Comparison of ENCODE assay signal across 21 mouse cellular contexts in the genomic region with DNA sequence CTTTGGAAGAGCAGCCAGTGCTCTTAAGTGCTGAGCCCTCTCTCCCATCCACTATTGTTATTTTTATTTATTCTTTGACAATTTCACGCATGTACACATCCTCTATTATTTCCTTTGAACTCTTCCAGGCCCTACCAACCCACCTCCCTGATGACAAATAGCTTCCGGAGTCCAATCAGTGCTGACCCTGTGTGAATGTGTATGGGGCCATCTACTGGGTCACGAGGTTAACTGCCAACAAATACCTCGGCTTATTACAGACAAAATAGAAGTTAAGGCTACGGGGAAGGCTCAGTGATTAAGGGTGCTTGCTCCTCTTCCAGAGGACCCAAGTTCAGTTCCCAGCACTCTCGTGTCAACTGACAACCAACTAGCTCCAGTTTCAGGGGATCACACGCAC.
DNase-seq lines count a peak whose midpoint lies in the region; ATAC-seq and TF ChIP-seq lines count a peak whose summit lies in the region.
"Had no signal": no experiment of that assay in that cellular context is flagged by ENCODE, and none has a peak within 500 bp of the region (broad histone marks: within the 10 kb centered on the region; RNA-seq: fewer than 3 reads in every experiment).

No protein-coding gene starts in this region.

- TF ChIP-seq CTCF in hindbrain, postnatal 0 days (IDR thresholded peaks at IDR 0.05; ENCODE audit: low read depth), result peak; percentile 11

- intact Hi-C loops in left cerebral cortex, postnatal 36 days (cut with DNase I), result no loop called here

- no peak overlapping the region for H3K4me3 ChIP-seq in hindbrain, postnatal 0 days (ENCODE audit: low read length)
- H3K4me3 ChIP-seq in hindbrain, embryonic 13.5 days, result no peak overlapping the region
- H3K4me3 ChIP-seq: heart, embryonic 10.5 days; layer of hippocampus, adult 2 months had no signal

- WGBS in hindbrain, postnatal 0 days, result 58% methylated on average over 7 of the region's 7 CpGs
- 60% methylated on average over 7 of the region's 7 CpGs for WGBS in hindbrain, embryonic 13.5 days

- no peaks in the 10 kb centered on the region for H3K27me3 ChIP-seq in hindbrain, postnatal 0 days (ENCODE audit: insufficient read depth, low read length)
- no peaks in the 10 kb centered on the region for H3K27me3 ChIP-seq in hindbrain, embryonic 13.5 days

- H3K9me3 ChIP-seq in hindbrain, postnatal 0 days (ENCODE audit: low read length), result no peaks in the 10 kb centered on the region
- no peaks in the 10 kb centered on the region for H3K9me3 ChIP-seq in hindbrain, embryonic 13.5 days
- H3K9me3 ChIP-seq: heart, embryonic 10.5 days had no signal

- no peak overlapping the region for H3K9ac ChIP-seq in hindbrain, postnatal 0 days (replicated peaks; ENCODE audit: low read length)
- H3K9ac ChIP-seq in hindbrain, embryonic 13.5 days, result no peak overlapping the region

- ATAC-seq in hindbrain, postnatal 0 days, result no peak
- no peak for ATAC-seq in hindbrain, embryonic 13.5 days (ENCODE audit: low FRiP score)
- ATAC-seq: forebrain, embryonic 14.5 days; hindbrain, embryonic 16.5 days; intestine, postnatal 0 days; midbrain, embryonic 16.5 days had no signal

- H3K4me1 ChIP-seq in hindbrain, postnatal 0 days (ENCODE audit: insufficient read depth, low read length), result no peaks in the 10 kb centered on the region
- no peaks in the 10 kb centered on the region for H3K4me1 ChIP-seq in hindbrain, embryonic 13.5 days (replicated peaks)
- H3K4me1 ChIP-seq: heart, embryonic 10.5 days had no signal

- no peak overlapping the region for H3K4me2 ChIP-seq in hindbrain, postnatal 0 days (ENCODE audit: low read depth, low read length)
- H3K4me2 ChIP-seq in hindbrain, embryonic 13.5 days, result no peak overlapping the region

- peak; percentile 12 for DNase-seq in embryo, embryonic 10.5 days (ENCODE audit: low spot score)
- DNase-seq in embryo, embryonic 11 days, result no peak
- no peak for DNase-seq in hindbrain, postnatal 0 days (ENCODE audit: low spot score)
- DNase-seq in 416B (ENCODE audit: low read depth), result peak; percentile 24
- peak; percentile 33 for DNase-seq in R1 (ENCODE audit: low read depth, low spot score)
- DNase-seq in left cerebral cortex, postnatal 36 days (ENCODE audit: low spot score in 2 of 2), result no peak
- DNase-seq: cerebellum, adult 18-20 months; gastrocnemius, postnatal 25 days; kidney, postnatal 14 days; layer of hippocampus, postnatal 36 days; lung, adult 18-20 months; lung, postnatal 36 days; retina, postnatal 1 day; thymus, postnatal 14 days had no signal

- no peaks in the 10 kb centered on the region for H3K36me3 ChIP-seq in hindbrain, postnatal 0 days (ENCODE audit: insufficient read depth, low read length)
- H3K36me3 ChIP-seq in hindbrain, embryonic 13.5 days, result no peaks in the 10 kb centered on the region
- H3K36me3 ChIP-seq: heart, embryonic 10.5 days had no signal

- H3K27ac ChIP-seq in hindbrain, postnatal 0 days, result no peak overlapping the region
- no peak overlapping the region for H3K27ac ChIP-seq in hindbrain, embryonic 13.5 days
- H3K27ac ChIP-seq: heart, embryonic 10.5 days; layer of hippocampus, adult 2 months had no signal

Comparison
In these comparisons a context has a peak if more than half of its experiments do, and no peak if none do; other contexts are left out.
1. DNase-seq: peak in embryo, embryonic 10.5 days (single experiment), 416B (single experiment) and R1 (single experiment); none in embryo, embryonic 11 days (single experiment), hindbrain, postnatal 0 days (single experiment) and left cerebral cortex, postnatal 36 days (0 of 2).